Mouse (Mus musculus) ES-CJ7 (cell line): ENCODE measurements around the gene Gm5134.
A peak's percentile ranks its signal among the peaks of the same experiment; 100 is the strongest.
"Not testable (repeated sequence)": the region's sequence is repeated elsewhere in the genome, so short reads cannot be mapped to it uniquely, and the experiment has no call there.

ENCODE experiments used
- DNase-seq: peaks from one replicate; pipeline ENCODE4 v3.0.0; 2011; ENCODE audit warnings: low read depth, low spot score

The Gm5134 gene

DNA sequence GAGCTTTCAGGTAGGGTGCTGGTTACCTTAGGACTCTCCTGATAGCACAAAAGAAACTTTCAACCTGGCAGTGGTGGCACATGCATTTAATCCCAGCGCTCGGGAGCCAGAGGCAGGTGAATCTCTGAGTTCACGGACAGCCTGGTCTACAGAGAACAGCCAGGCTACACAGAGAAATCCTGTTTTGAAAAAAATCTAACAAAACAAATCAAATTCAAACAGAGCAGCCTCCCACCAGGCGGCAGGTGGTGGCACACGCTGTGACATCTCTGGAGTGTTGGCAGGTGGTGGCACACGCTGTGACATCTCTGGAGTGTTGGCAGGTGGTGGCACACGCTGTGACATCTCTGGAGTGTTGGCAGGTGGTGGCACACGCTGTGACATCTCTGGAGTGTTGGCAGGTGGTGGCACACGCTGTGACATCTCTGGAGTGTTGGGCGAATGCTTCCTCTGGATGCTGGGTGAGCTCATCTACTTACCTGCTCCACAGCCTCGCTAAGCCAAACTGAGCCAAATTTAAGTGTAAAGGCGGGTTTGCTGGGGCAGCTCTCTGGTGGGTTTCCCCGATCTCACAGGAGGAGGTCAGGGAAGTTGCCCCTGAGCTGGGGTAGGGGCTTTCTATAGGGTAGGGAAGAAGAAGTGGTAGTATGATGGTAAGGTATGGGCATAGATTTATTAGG, 40.4 kb downstream of the Gm5134 start:
- DNase-seq = not testable (repeated sequence)

GRCm38 (mm10) chr10:75995463-75995862, 41.1 kb downstream of the Gm5134 start:
- DNase-seq = no peak

DNA sequence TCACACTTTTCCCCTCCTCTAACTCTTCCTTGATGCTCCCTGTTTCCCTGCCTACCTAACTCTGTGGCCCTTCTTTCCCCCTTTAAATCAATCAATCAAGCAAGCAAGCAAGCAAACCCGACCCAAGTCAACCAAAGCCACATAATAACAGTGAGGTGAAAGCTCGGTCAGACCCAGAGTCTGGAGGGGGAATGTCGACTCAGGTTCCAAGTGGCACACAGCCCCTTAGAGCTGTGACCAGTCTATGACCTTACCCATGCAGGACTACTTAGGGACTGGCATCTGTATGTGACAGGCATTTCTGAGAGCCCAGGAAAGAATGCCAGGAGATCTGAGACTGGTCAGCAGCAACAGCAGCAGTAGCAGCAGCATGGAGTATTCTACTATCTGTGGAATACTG, 42.0 kb downstream of the Gm5134 start:
- DNase-seq = no peak

GRCm38 (mm10) chr10:76001160-76001559, 46.8 kb downstream of the Gm5134 start:
- peak; percentile 58 for DNase-seq

DNA sequence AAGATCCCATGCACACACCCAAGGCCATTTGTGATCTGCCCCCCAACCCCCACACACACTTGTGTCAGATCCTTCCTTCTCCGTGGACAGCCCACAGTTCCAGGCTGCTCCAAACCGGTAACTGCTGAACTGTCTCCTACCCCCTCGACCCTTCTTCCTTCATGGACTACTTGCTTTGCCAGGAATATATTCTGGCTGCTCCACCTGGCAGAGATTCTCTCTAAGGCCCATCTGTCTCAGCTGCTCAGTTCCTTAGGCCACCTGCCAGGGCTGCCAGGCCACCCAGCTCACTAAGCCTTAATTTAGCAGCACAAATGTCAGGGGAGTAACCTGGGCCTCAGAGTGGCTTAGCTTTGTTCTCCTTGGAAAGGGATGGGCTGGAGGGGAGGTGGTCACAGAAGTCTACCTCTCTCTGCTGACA, 47.8 kb downstream of the Gm5134 start:
- peak; percentile 62 for DNase-seq

DNA sequence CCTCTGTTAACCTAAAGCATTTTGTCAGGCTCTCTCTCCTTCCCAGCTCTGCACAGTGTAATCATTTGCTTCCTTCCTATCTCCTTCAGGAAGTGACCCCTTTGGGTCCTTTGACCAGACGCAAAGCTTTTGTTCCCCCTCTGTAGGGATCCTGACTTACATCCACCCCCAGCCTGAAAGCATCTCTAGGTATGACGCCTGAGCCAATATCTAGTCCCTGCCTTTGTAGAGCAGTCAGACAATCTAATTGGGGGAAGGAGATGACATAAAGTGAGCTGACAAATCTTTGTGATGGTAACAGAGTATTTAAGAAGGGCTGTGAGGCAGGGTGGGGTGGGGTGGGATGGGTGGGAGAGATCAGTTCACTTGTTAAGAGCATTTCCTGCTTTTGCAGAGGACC, 48.3 kb downstream of the Gm5134 start:
- DNase-seq = peak; percentile 92

DNA sequence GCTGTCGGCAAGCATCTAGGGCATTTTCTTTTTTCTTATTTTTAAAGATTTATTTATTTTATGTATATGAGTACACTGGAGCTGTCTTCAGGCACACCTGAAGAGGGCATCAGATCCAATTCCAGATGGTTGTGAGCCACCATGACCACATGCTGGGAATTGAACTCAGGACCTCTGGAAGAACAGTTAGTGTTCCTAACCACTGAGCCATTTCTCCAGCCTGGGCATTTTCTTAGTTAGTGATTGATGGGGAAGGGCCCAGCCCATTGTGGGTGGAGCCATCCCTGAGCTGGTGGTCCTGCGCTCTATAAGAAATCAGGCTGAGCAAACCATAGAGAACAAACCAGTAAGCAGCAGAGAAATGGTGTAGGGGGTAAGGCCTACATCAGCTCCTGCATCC, 48.9 kb downstream of the Gm5134 start:
- peak; percentile 65 for DNase-seq

- no peak for DNase-seq
Measured at GRCm38 (mm10) chr10:76006385-76006784, 52.1 kb downstream of the Gm5134 start.

DNA sequence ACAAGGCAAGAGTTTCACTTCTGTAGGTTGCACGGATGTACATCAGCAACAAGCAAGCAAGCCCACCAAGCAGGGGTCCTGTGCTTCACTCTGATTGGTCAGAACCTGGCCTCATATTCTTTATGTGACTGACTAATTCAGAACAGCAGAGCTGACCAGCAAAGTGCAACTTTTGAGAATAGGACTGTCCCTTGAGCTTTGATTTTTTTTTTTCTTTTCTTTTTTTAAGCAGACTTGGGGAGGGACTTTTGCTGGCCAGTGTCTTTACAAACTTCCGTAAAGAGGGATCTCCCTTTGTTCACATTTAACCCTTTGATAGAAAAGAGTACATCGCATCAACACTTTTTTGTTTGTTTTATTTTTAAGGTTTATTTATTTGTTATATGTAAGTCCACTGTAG, 55.5 kb downstream of the Gm5134 start:
- no peak for DNase-seq

DNA sequence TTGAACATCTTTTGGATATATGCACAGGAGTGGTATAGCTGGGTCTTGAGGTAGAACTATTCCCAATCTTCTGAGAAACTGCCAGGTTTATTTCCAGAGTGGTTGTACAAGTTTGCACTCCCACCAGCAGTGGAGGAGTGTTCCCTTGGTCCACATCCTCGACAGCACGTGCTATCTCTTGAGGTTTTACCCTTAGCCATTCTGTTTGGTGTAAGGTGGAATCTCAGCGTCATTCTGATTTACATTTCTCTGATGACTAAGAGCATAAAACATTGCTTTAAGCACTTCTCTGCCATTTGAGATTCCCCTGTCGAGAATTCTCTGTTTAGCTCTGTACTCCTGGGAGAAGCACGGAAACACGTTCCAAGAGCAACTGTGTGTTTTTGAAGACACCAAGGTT, 58.6 kb downstream of the Gm5134 start:
- no peak for DNase-seq

- no peak for DNase-seq
Measured at GRCm38 (mm10) chr10:76016886-76017285, 62.6 kb downstream of the Gm5134 start.

DNA sequence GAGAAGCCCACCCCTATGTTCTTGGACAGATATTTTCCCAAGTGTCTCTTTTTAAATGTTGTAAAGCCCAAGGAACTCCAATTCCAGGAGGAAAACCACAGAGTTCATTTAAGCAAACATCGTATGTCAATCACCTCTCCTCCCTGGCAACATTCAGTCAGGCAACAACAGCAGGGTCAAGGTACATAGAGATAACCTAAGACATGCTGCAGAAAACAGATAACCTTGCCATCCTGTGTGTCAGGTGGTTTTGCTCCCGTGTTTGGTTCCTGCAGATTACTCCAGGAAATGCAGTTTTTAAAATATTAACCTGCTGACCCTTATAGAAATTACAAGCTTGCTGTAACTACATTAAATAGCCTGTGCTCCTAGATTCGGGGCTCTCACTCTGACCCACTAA, 67.4 kb downstream of the Gm5134 start:
- no peak for DNase-seq

DNA sequence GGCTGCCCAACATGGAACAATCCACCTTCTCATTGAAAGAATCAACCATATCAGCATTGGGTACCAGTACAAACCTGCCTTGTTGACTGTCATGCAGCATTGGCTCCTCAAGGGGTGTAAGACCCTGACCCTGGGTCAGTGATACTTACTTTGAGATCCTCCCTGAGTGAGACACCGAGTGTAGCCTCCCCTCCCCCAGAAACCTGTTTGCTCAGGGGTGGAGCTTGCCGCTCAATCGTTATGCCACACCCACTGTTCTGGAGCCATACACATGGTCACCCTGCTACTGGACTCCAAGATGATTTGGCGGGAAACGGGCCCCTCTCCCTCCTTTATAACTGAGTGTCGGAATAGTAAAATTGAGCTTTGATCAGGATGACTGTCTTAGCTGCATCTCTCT, 69.6 kb downstream of the Gm5134 start:
- DNase-seq = peak; percentile 73

DNA sequence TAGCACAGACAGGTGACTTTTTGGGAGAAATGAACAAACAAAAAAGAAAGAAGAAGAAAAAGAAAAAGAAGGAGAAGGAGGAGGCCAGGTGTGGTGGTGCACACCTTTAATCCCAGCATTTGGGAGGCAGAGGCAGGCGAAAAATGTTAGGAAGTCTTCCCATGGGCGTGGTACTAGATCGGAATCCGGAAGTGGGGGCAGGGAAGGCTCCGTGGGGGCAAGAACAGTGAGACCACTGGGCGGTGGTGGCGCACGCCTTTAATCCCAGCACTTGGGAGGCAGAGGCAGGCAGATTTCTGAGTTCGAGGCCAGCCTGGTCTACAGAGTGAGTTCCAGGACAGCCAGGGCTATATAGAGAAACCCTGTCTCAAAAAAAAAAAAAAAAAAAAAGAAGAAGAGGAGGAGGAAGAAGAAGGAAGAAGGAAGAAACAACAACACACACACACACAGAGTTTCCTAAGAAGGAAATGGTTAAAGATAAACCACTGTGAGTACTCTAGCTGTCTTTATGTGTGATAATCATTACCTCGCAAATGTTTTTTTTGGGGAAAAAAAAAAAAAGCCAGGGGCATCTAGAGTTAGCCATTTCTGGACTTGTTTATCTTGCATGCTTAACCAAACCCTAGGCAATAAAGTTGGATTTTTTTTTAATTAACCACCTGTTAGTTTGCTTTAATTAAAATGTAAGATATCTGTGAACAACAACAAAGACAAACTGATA, 71.3 kb downstream of the Gm5134 start:
- peak; percentile 79 for DNase-seq

DNA sequence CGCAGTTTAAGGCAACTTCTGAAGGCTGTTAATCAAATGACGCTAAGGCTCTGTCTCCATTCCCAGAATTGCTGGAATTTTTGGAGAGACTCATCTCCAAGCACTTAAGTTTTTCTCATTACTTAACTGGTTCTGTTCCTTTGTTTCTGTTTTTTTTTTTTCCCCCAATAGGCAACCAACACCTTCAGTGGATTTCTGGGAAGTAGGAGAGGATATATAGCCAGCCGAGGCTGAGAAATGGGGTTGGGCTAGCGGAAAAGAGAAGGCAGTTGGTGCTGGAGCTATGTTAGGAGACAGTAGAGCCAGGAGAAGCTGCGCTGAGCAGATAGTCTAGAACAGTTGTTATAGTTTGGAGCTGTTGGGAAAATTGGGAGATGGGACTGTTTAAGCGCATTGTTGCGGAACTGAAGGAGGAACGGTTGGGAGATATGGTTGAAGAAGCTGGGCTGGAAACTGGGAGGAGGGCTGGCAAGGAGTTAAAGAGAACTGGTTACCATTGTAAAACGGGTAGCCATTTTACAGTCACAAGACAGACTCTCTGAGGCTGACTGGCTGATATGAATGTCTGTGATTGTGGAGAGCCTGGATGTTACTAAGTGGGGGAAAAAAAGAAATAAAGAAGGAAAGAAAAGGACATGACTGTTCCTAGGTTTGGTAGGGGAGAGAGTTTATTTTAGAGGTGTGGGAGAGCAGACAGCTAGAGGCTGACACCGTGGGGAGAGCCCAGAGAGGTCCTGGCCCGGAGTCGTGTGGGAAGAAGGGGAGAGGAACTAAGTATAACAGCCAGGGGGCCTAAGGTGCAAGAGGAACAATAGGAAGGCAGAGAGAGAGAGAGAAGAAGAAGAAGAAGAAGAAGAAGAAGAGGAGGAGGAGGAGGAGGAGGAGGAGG, 73.1 kb downstream of the Gm5134 start:
- DNase-seq = peak; percentile 57

- peak; percentile 81 for DNase-seq
Measured at GRCm38 (mm10) chr10:76028016-76028366, 73.7 kb downstream of the Gm5134 start.

GRCm38 (mm10) chr10:76028396-76028795, 74.1 kb downstream of the Gm5134 start:
- peak; percentile 56 for DNase-seq

DNA sequence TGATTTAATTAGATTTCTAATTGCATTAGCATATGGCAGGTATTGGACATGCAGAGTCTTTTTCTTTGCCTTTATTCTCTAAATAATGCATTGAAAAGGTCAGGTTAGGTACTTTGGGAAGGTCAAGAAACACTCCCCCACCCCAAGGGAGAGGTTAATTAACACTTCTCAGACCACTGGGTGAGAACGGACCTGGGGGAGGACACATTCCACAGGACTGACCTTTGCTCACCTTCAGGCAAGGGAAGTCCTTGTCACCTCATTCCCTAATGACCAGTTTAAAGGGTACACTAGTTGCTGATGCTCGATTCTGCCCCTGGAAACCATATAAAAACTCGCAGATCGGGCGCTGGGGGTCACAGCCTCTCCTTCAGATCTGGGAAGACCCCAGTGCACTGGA, 75.0 kb downstream of the Gm5134 start:
- peak; percentile 82 for DNase-seq

- peak; percentile 89 for DNase-seq
Measured at GRCm38 (mm10) chr10:76030496-76030895, 76.2 kb downstream of the Gm5134 start.

DNA sequence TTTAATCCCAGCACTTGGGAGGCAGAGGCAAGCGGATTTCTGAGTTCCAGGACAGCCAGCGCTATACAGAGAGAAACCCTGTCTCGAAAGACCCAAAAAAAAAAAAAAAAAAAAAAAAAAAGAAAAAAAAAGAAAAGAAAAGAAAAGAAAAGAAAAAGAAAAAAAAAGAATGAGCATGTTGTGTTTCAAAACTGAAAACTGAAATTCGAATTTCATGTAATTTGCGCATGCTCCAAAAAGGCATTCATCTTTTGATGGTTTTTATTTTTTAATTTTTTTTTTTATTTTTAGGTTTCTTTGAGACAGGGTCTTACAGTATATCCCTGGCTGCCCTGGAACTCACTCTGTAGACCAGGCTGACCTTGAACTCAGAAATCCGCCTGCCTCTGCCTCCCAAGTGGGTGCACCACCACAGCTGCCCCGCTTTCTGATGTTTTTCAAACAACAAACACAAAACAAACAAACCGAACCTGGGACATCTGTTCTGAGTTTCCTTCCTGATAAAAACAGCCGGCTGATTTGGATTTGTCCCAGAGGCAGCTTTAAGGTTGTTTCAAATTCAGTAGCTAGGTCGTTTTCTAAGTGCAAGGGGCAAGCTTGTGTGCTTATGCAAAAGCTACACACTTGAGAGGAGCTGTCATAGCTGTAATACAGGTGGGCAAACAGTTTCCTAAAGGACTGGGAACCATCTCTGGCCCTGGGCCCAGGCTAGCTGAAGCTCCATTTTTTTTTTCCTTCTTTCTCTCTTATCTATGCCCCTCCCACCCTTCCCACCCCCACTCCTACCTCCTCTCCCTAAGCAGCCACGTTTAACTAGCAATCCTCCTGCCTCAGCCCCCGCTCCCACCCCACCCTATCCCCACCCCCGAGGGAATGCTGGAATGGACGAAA, 77.4 kb downstream of the Gm5134 start:
- no peak for DNase-seq

- DNase-seq = peak; percentile 98
Measured at GRCm38 (mm10) chr10:76032402-76033118, 78.2 kb downstream of the Gm5134 start, which contains the start of gene Zfp280b. Gene Zfp280b, plus strand, starts transcription at chr10:76032650.
